Mouse (Mus musculus) erythroblast, embryonic 14.5 days (primary cell): ENCODE data around the gene Gfy.

Source experiments
- GATA1 ChIP-seq: IDR thresholded peaks from 2 replicates; pipeline ENCODE4 v1.6.1; 2012; ENCODE audit warnings: low read length, inconsistent platforms, mixed read lengths
- TAL1 ChIP-seq: IDR thresholded peaks from 3 replicates; pipeline ENCODE4 v1.6.1; 2012; ENCODE audit warnings: low read length, inconsistent platforms, mixed read lengths

DNA sequence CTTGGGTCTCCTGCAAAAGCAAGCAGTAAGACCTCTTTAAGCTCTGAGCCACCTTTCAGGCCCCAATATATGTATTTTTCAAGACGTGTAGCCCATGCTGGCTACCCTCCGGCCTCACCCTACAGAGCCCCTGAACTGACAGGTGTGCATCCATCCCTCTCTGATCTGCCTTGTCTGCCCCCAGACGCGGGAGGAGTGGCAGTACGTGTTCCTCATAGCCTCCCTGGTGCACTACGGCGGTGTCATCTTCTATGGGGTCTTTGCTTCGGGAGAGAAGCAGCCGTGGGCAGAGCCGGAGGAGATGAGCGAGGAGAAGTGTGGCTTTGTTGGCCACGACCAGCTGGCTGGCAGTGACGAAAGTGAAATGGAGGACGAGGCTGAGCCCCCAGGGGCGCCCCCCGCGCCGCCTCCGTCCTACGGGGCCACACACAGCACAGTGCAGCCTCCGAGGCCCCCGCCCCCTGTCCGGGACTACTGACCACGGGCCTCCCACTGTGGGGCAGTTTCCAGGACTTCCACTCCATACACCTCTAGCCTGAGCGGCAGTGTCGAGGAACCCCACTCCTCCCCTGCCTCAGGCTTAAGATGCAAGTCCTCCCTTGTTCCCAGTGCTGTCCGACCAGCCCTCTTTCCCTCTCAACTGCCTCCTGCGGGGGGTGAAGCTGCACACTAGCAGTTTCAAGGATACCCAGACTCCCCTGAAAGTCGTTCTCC is 4.6 kb downstream of the Gfy start:
- TF ChIP-seq GATA1: no peak
- no peak for TF ChIP-seq TAL1
